In genomic region chr7:82176192-82176591, GRCm38 (mm10) we compare ENCODE assay signal across 11 mouse cellular contexts. TPM values are rescaled to one million over a fixed set of nuclear protein-coding genes. Genes with fewer than 3 reads are reported as not detected.
DNase-seq lines count a peak whose midpoint lies in the region; ATAC-seq and TF ChIP-seq lines count a peak whose summit lies in the region.
"Had no signal": no experiment of that assay in that cellular context is flagged by ENCODE, and none has a peak within 500 bp of the region (broad histone marks: within the 10 kb centered on the region; RNA-seq: fewer than 3 reads in every experiment).

No protein-coding gene starts in this region.

- no peak overlapping the region for H3K27ac ChIP-seq in heart, adult 2 months
- H3K27ac ChIP-seq in midbrain, embryonic 14.5 days (replicated peaks; ENCODE audit: low read depth, low read length), result no peak overlapping the region
- no peak overlapping the region for H3K27ac ChIP-seq in midbrain, embryonic 11.5 days (ENCODE audit: low read depth, low read length)
- H3K27ac ChIP-seq in forebrain, embryonic 16.5 days (ENCODE audit: low read length), result no peak overlapping the region
- no peak overlapping the region for H3K27ac ChIP-seq in stomach, postnatal 0 days (replicated peaks)

- TF ChIP-seq EP300 in heart, adult 2 months (IDR thresholded peaks at IDR 0.05; ENCODE audit: insufficient read depth, low read depth, low read length), result no peak
- TF ChIP-seq EP300 in stomach, postnatal 0 days (optimal IDR thresholded peaks at IDR 0.05), result no peak

- TF ChIP-seq CTCF in heart, adult 2 months (IDR thresholded peaks at IDR 0.05), result peak; percentile 23
- peak; percentile 34 for TF ChIP-seq CTCF in stomach, postnatal 0 days (IDR thresholded peaks at IDR 0.05; ENCODE audit: low read depth)

- peak overlapping the region; percentile 73 for H3K4me2 ChIP-seq in midbrain, embryonic 14.5 days (ENCODE audit: low read length)
- no peak overlapping the region for H3K4me2 ChIP-seq in midbrain, embryonic 11.5 days
- H3K4me2 ChIP-seq in forebrain, embryonic 16.5 days (ENCODE audit: low read length), result peak overlapping the region; percentile 85; the same call in 1 of the 2 replicates
- H3K4me2 ChIP-seq in stomach, postnatal 0 days (replicated peaks; ENCODE audit: low read depth), result no peak overlapping the region

- no peaks in the 10 kb centered on the region for H3K4me1 ChIP-seq in heart, adult 2 months (ENCODE audit: control insufficient read depth, insufficient read depth, low read length)
- H3K4me1 ChIP-seq in midbrain, embryonic 14.5 days (ENCODE audit: control insufficient read depth, insufficient read depth, low read length), result peaks cover 4% of the 10 kb centered on the region; the same call in 1 of the 2 replicates
- H3K4me1 ChIP-seq in midbrain, embryonic 11.5 days (ENCODE audit: control insufficient read depth, insufficient read depth, low read length), result peaks cover 5% of the 10 kb centered on the region
- H3K4me1 ChIP-seq in forebrain, embryonic 16.5 days (replicated peaks; ENCODE audit: control insufficient read depth, insufficient read depth, low read length), result peaks cover 10% of the 10 kb centered on the region
- H3K4me1 ChIP-seq in stomach, postnatal 0 days (replicated peaks; ENCODE audit: control insufficient read depth, insufficient read depth), result 0 out of 2 replicates have a peak, but pooled peaks cover 3% of the 10 kb centered on the region

- ATAC-seq in midbrain, embryonic 14.5 days (ENCODE audit: low FRiP score, low TSS enrichment), result no peak
- ATAC-seq in midbrain, embryonic 11.5 days (ENCODE audit: low FRiP score), result no peak
- no peak for ATAC-seq in forebrain, embryonic 16.5 days
- no peak for ATAC-seq in stomach, postnatal 0 days (ENCODE audit: low FRiP score, low TSS enrichment)

- no peak overlapping the region for H3K4me3 ChIP-seq in heart, adult 2 months
- peak overlapping the region; percentile 76; the same call in 1 of the 2 replicates for H3K4me3 ChIP-seq in midbrain, embryonic 14.5 days (replicated peaks; ENCODE audit: low read depth, low read length)
- no peak overlapping the region for H3K4me3 ChIP-seq in midbrain, embryonic 11.5 days (ENCODE audit: low read depth, low read length)
- no peak overlapping the region for H3K4me3 ChIP-seq in forebrain, embryonic 16.5 days (replicated peaks; ENCODE audit: low read length)
- no peak overlapping the region for H3K4me3 ChIP-seq in stomach, postnatal 0 days (ENCODE audit: low read depth, low read length)

- no peaks in the 10 kb centered on the region for H3K9me3 ChIP-seq in midbrain, embryonic 14.5 days (ENCODE audit: control insufficient read depth, low read length)
- no peaks in the 10 kb centered on the region for H3K9me3 ChIP-seq in midbrain, embryonic 11.5 days (ENCODE audit: control insufficient read depth, low read length)
- no peaks in the 10 kb centered on the region for H3K9me3 ChIP-seq in forebrain, embryonic 16.5 days (ENCODE audit: control insufficient read depth, low read length)
- H3K9me3 ChIP-seq in stomach, postnatal 0 days (ENCODE audit: control insufficient read depth, low read length), result no peaks in the 10 kb centered on the region

- no peak for DNase-seq in heart, adult 2 months
- DNase-seq in heart, adult 8-10 months (ENCODE audit: low spot score), result no peak
- peak; percentile 31 for DNase-seq in midbrain, embryonic 14.5 days
- no peak for DNase-seq in midbrain, embryonic 11.5 days (ENCODE audit: low spot score, missing footprints)
- no peak for DNase-seq in stomach, postnatal 0 days (ENCODE audit: low spot score)
- DNase-seq in left cerebral cortex, postnatal 4 days, result no peak
- DNase-seq in spleen, postnatal 14 days (ENCODE audit: low spot score in 2 of 2), result no peak
- DNase-seq: lung, adult 18-20 months; spleen, adult 18-20 months; thymus, adult 2 months had no signal

- WGBS in heart, adult 2 months, result 72% methylated on average over 3 of the region's 3 CpGs
- 51% methylated on average over 3 of the region's 3 CpGs for WGBS in midbrain, embryonic 14.5 days
- WGBS in midbrain, embryonic 11.5 days, result 43% methylated on average over 3 of the region's 3 CpGs
- WGBS in forebrain, embryonic 16.5 days, result 46% methylated on average over 3 of the region's 3 CpGs
- 68% methylated on average over 3 of the region's 3 CpGs for WGBS in stomach, postnatal 0 days

- no peak for TF ChIP-seq POLR2A in heart, adult 2 months (IDR thresholded peaks at IDR 0.05; ENCODE audit: insufficient read depth, low read depth, low read length)

- no peaks in the 10 kb centered on the region for H3K36me3 ChIP-seq in heart, adult 2 months (ENCODE audit: control insufficient read depth, insufficient read depth, low read length)
- no peaks in the 10 kb centered on the region for H3K36me3 ChIP-seq in midbrain, embryonic 14.5 days (ENCODE audit: control insufficient read depth, insufficient read depth, low read length)
- H3K36me3 ChIP-seq in midbrain, embryonic 11.5 days (ENCODE audit: control insufficient read depth, insufficient read depth, low read length), result no peaks in the 10 kb centered on the region
- H3K36me3 ChIP-seq in forebrain, embryonic 16.5 days (ENCODE audit: control insufficient read depth, insufficient read depth), result no peaks in the 10 kb centered on the region
- H3K36me3 ChIP-seq in stomach, postnatal 0 days (ENCODE audit: control insufficient read depth, insufficient read depth, low read length), result no peaks in the 10 kb centered on the region

- no peak overlapping the region for H3K9ac ChIP-seq in heart, adult 2 months (ENCODE audit: low read depth, low read length)
- H3K9ac ChIP-seq in midbrain, embryonic 14.5 days (replicated peaks; ENCODE audit: low read length), result 0 out of 2 replicates have a peak overlapping the region, but pooled peaks have one; percentile 69
- no peak overlapping the region for H3K9ac ChIP-seq in midbrain, embryonic 11.5 days (ENCODE audit: low read length)
- no peak overlapping the region for H3K9ac ChIP-seq in forebrain, embryonic 16.5 days (replicated peaks; ENCODE audit: low read depth, low read length)
- no peak overlapping the region for H3K9ac ChIP-seq in stomach, postnatal 0 days (ENCODE audit: low read length)

- no peaks in the 10 kb centered on the region for H3K27me3 ChIP-seq in heart, adult 2 months (ENCODE audit: control insufficient read depth, insufficient read depth, low read length)
- H3K27me3 ChIP-seq in midbrain, embryonic 14.5 days (ENCODE audit: control insufficient read depth, insufficient read depth, low read length), result 0 out of 2 replicates have a peak, but pooled peaks cover 2% of the 10 kb centered on the region
- no peaks in the 10 kb centered on the region for H3K27me3 ChIP-seq in midbrain, embryonic 11.5 days (ENCODE audit: control insufficient read depth, insufficient read depth, low read length)
- no peaks in the 10 kb centered on the region for H3K27me3 ChIP-seq in forebrain, embryonic 16.5 days (replicated peaks; ENCODE audit: control insufficient read depth, insufficient read depth, low read length)
- no peaks in the 10 kb centered on the region for H3K27me3 ChIP-seq in stomach, postnatal 0 days (ENCODE audit: control insufficient read depth, insufficient read depth, low read length)

- intact Hi-C loops in heart, adult 2 months (cut with DNase I), result no loop called here
- intact Hi-C loops in left cerebral cortex, postnatal 4 days (cut with DNase I), result no loop called here

- no peaks in the 10 kb centered on the region for H3K79me2 ChIP-seq in heart, adult 2 months (replicated peaks; ENCODE audit: control insufficient read depth, insufficient read depth, low read length)

RNA-seq across cellular contexts. Expression of gene Sh3gl3, which starts 2.6 kb away (rescaled TPM):
- under 1 TPM; 0.45 to 0.70 TPM for total RNA-seq in heart, adult 2 months (2021)
- 0.27 and 1.4 TPM in 2 replicates for polyA plus RNA-seq in heart, adult 2 months (2012; rRNA removed)
- under 1 TPM; 0.32 to 0.73 (median 0.44) TPM for total RNA-seq in heart, adult 8-10 months (2022)
- polyA plus RNA-seq in midbrain, embryonic 14.5 days (2014; fragmentation: Nextera tagmentation; extraction: Ambion mirVana), result 76.5 and 82.4 TPM in 2 replicates
- 15.8 and 16.4 TPM in 2 replicates for polyA plus RNA-seq in midbrain, embryonic 11.5 days (2014; fragmentation: Nextera tagmentation; extraction: Ambion mirVana)
- 59.4 and 63.4 TPM in 2 replicates for polyA plus RNA-seq in forebrain, embryonic 16.5 days (2015; fragmentation: Nextera tagmentation; extraction: Ambion mirVana)
- 4.0 and 4.9 TPM in 2 replicates for polyA plus RNA-seq in stomach, postnatal 0 days (2015; fragmentation: Nextera tagmentation; extraction: Ambion mirVana)
- 10 to 100 TPM; 64.2 to 67.2 TPM for total RNA-seq in left cerebral cortex, postnatal 4 days (2021)

Comparison
In these comparisons a context has a peak if more than half of its experiments do, and no peak if none do; other contexts are left out.
1. H3K4me2 ChIP-seq: peak in midbrain, embryonic 14.5 days (single experiment) and forebrain, embryonic 16.5 days (single experiment); none in midbrain, embryonic 11.5 days (single experiment) and stomach, postnatal 0 days (single experiment).